Mouse (Mus musculus): Measurements from ENCODE around the gene Kntc1. TPM values are rescaled to one million over a fixed set of nuclear protein-coding genes. Genes with fewer than 3 reads are reported as not detected.
"Not testable (repeated sequence)": the region's sequence is repeated elsewhere in the genome, so short reads cannot be mapped to it uniquely, and the experiment has no call there.

Kntc1 gene
- total and polyA plus RNA-seq, 2 experiments from 2014 or later: 3.3 to 12.1 TPM

DNA sequence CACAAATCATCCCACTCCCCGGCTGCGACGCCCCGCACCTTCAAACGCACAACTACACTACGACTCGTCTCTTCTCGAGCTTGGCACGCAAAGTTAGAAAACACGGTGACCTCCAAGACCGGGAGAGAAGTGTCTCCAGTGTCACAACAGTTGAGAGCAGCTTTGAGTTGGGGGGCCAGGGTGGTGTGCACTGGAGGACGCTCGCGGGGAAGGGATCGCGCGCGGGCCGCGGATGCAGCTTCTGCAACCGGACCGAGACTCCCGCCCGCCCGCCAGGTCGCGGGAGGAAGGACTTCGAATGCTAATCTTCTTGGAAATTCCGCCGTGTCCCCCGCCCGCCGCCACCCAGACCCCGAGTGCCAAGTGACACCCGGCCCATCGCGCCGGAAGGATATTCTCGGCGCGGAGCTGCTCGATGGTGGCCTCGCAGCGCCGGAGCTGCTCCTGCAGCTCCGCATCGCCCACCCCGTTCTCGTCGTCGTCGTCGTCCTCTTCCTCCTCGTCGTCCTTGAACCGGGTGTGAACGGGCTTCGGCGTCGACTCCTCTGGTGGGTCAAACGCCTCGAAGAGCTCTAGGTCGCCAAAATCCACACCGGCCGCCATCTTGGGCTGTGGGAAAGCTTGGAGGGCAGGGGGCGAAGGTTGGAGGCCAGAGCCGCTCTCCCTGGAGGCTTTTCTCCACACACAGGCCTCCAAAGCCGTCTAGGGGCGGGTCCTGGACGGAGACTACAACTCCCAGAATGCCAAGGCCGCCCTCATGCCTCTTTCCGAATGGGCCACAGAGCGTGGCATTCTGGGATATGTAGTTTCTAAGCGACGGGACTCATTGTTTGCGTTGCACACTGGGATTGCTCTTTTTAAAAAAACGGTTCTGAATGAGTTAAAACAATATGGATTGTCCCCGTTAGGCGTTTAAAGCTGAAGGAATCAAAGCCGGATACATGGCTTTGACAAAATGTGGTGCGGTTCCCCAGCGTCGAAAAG is 28.9 kb upstream of the Kntc1 start, which contains the start of gene Zcchc8:
Gene Zcchc8 (minus strand): TSS at position 773 of the 984 bp plus-strand sequence.
- peak within 1 kb of the TSS; percentile 79 for H3K4me3 ChIP-seq (ENCODE audit: low read depth, low read length)
- H3K9me3 ChIP-seq (ENCODE audit: low read length): no peaks in the 10 kb centered on the region
- no peak for TF ChIP-seq CTCF (IDR thresholded peaks at IDR 0.05; ENCODE audit: low read depth)
- no peaks in the 10 kb centered on the region for H3K27me3 ChIP-seq (ENCODE audit: insufficient read depth, low read length)
- H3K4me2 ChIP-seq (ENCODE audit: low read depth): peak within 1 kb of the TSS; percentile 79
- DNase-seq (peak; percentile 99), ATAC-seq (peak; percentile 100)
- H3K9ac ChIP-seq: peak within 1 kb of the TSS; percentile 72
- H3K27ac ChIP-seq (ENCODE audit: low read depth, low read length): peak within 1 kb of the TSS; percentile 91
- H3K36me3 ChIP-seq (ENCODE audit: insufficient read depth): peaks cover 8% of the 10 kb centered on the region; the same call in 1 of the 2 replicates
- peaks cover 9% of the 10 kb centered on the region for H3K4me1 ChIP-seq (ENCODE audit: insufficient read depth)
- 1% methylated on average over 79 of the region's 83 CpGs for WGBS

DNA sequence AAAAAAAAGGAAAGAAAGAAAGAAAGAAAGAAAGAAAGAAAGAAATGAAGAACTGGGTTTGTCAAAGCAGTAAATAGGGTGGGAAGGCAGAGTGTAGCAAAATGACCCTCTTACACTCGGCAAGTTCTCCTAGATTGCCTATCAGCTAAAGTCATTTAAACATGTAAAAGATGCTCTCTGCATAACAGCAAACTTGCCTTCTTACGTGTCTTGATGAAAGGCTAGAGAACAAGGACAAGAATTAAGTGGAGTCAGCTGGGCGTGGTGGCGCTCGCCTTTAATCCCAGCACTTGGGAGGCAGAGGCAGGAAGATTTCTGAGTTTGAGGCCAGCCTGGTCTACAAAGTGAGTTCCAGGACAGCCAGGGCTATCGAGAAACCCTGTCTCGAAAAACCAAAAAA is 25.7 kb upstream of the Kntc1 start:
- H3K4me2 ChIP-seq (ENCODE audit: low read depth); H3K9me3 ChIP-seq (ENCODE audit: low read length); DNase-seq; ATAC-seq; H3K27me3 ChIP-seq (ENCODE audit: insufficient read depth, low read length); H3K4me1 ChIP-seq (ENCODE audit: insufficient read depth); H3K4me3 ChIP-seq (ENCODE audit: low read depth, low read length); H3K9ac ChIP-seq; H3K27ac ChIP-seq (ENCODE audit: low read depth, low read length): not testable (repeated sequence)
- 92% methylated on average over 7 of the region's 7 CpGs for WGBS
- peaks cover 15% of the 10 kb centered on the region; the same call in 1 of the 2 replicates for H3K36me3 ChIP-seq (ENCODE audit: insufficient read depth)

DNA sequence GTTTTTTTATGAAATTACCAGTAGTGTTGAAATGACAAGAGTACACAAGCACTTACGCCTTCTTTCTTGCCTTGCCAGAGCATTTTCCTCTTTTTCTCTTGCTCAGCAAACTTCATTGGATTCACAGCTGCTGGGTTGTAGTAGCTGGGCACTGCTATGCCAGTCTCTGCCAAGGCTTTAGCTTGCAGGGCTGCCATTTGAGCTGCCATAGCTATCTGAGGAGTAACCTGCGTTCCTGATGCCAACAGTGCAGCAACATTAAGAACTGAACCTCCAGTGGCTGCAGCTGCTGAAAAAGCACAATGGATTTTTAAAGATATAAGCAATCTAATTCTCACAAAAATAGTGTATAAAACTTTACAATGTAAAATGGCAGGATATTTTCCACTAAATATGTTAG is 18.5 kb upstream of the Kntc1 start:
- Histone ChIP-seq H3K9me3 (ENCODE audit: low read length) (no peaks in the 10 kb centered on the region), H3K27ac (ENCODE audit: low read depth, low read length) (no peak overlapping the region), H3K27me3 (ENCODE audit: insufficient read depth, low read length) (no peaks in the 10 kb centered on the region), H3K4me1 (ENCODE audit: insufficient read depth) (no peaks in the 10 kb centered on the region), H3K36me3 (ENCODE audit: insufficient read depth) (peaks cover 62% of the 10 kb centered on the region), H3K9ac (no peak overlapping the region), H3K4me3 (ENCODE audit: low read depth, low read length) (no peak overlapping the region), H3K4me2 (ENCODE audit: low read depth) (no peak overlapping the region)
- TF ChIP-seq CTCF (IDR thresholded peaks at IDR 0.05; ENCODE audit: low read depth): no peak
- ATAC-seq (no peak), DNase-seq (no peak)
- WGBS: 95% methylated on average over 2 of the region's 2 CpGs

DNA sequence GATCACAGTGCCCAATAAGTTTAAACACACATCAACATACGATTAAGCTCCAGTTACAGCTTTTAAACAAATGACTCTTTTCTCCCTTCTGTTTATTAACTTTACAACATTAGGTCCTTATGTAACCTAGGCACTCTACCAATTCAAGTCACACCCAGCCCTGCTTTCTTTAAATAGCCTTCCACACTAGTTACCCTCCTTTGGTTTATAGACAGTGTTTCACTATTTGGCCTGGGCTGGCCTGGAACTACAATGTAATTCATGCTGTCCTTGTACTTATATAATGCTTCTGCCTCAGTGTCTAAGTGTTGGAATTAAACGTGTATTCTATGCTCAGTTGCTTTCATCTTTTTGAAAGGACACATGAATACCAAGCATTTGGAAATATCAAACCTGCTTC is 5.2 kb upstream of the Kntc1 start:
- 88% methylated on average over 2 of the region's 2 CpGs for WGBS
- peaks cover 13% of the 10 kb centered on the region for H3K4me1 ChIP-seq (ENCODE audit: insufficient read depth)
- peaks cover 30% of the 10 kb centered on the region for H3K36me3 ChIP-seq (ENCODE audit: insufficient read depth)
- ATAC-seq (no peak), DNase-seq (no peak)
- no peak overlapping the region for H3K4me3 ChIP-seq (ENCODE audit: low read depth, low read length)
- no peak overlapping the region for H3K9ac ChIP-seq
- H3K4me2 ChIP-seq (ENCODE audit: low read depth): no peak overlapping the region
- no peaks in the 10 kb centered on the region for H3K9me3 ChIP-seq (ENCODE audit: low read length)
- H3K27me3 ChIP-seq (ENCODE audit: insufficient read depth, low read length): no peaks in the 10 kb centered on the region
- H3K27ac ChIP-seq (ENCODE audit: low read depth, low read length): no peak overlapping the region
- no peak for TF ChIP-seq CTCF (IDR thresholded peaks at IDR 0.05; ENCODE audit: low read depth)

DNA sequence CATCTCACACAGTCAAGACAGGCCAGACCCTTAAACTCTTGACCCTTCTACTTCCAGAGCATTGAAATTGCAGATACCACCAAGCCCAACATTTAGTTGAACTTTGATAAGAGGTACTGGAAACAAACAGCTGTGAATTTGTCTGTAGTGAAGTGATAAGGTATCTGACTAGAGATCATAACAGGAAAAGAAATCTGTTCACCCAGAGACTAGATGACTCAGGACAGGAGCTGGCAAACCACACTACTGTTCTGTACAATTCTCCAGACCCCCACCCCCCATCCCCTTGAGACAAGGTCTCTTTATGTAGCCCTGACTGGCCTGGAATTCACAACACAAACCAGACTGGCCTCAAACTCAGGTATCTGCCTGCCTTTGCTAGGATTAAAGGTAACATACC is 3.3 kb upstream of the Kntc1 start:
- 0 out of 2 replicates have a peak overlapping the region, but pooled peaks have one; percentile 11 for H3K9ac ChIP-seq

DNA sequence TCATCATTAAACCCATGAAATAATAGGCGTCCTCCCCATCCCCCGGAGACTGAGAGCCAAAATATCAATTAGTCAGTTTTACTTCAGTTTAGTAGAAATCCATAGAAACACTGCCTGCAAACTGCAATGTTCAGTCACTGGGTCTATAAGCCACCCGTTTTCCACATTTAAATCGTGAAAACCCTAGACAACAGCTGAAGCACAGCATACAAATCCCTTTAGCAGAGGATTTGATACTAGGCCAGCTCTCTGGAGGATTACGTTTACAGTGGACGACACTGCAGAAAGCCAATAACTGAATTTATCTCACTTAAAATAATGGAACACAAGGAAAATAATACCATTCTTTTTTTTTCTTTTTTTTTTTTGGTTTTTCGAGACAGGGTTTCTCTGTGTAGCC is 1.9 kb upstream of the Kntc1 start:
- no peak for ATAC-seq
- Histone ChIP-seq H3K27me3 (ENCODE audit: insufficient read depth, low read length) (no peaks in the 10 kb centered on the region), H3K4me2 (ENCODE audit: low read depth) (peak overlapping the region; percentile 70), H3K4me3 (ENCODE audit: low read depth, low read length) (peak overlapping the region; percentile 94), H3K9ac (peak overlapping the region; percentile 91), H3K27ac (ENCODE audit: low read depth, low read length) (no peak overlapping the region), H3K36me3 (ENCODE audit: insufficient read depth) (peaks cover 17% of the 10 kb centered on the region), H3K4me1 (ENCODE audit: insufficient read depth) (peaks cover 13% of the 10 kb centered on the region), H3K9me3 (ENCODE audit: low read length) (no peaks in the 10 kb centered on the region)
- DNase-seq: peak; percentile 14
- WGBS: 9% methylated on average over 7 of the region's 7 CpGs
- TF ChIP-seq CTCF (IDR thresholded peaks at IDR 0.05; ENCODE audit: low read depth): no peak

More for the DNA sequence above, 3.3 kb upstream of the Kntc1 start:
- peak overlapping the region; percentile 70 for H3K4me2 ChIP-seq (ENCODE audit: low read depth)
- H3K4me3 ChIP-seq (ENCODE audit: low read depth, low read length): no peak overlapping the region
- no peak for ATAC-seq
- H3K4me1 ChIP-seq (ENCODE audit: insufficient read depth): peaks cover 13% of the 10 kb centered on the region
- no peak overlapping the region for H3K27ac ChIP-seq (ENCODE audit: low read depth, low read length)
- TF ChIP-seq CTCF (IDR thresholded peaks at IDR 0.05; ENCODE audit: low read depth): no peak
- no peaks in the 10 kb centered on the region for H3K27me3 ChIP-seq (ENCODE audit: insufficient read depth, low read length)
- H3K36me3 ChIP-seq (ENCODE audit: insufficient read depth): peaks cover 21% of the 10 kb centered on the region
- no peaks in the 10 kb centered on the region for H3K9me3 ChIP-seq (ENCODE audit: low read length)
- DNase-seq: no peak

Measured in forebrain, postnatal 0 days (tissue).